Mouse (Mus musculus): ENCODE measurements around the gene Cort. TPM values are rescaled to one million over a fixed set of nuclear protein-coding genes. Genes with fewer than 3 reads are reported as not detected.
"Not testable (repeated sequence)": the region's sequence is repeated elsewhere in the genome, so short reads cannot be mapped to it uniquely, and the experiment has no call there.

Cort gene
- 0.30 and 0.32 TPM in 2 replicates for polyA plus RNA-seq (2016; fragmentation: Nextera tagmentation; extraction: Ambion mirVana)

- Histone ChIP-seq H3K4me3 (no peak within 1 kb of the TSS), H3K27me3 (replicated peaks) (no peaks in the 10 kb centered on the region), H3K4me2 (replicated peaks) (no peak within 1 kb of the TSS), H3K27ac (no peak within 1 kb of the TSS), H3K36me3 (peaks cover 22% of the 10 kb centered on the region), H3K4me1 (no peaks in the 10 kb centered on the region), H3K9me3 (no peaks in the 10 kb centered on the region), H3K9ac (no peak within 1 kb of the TSS)
- no peak for ATAC-seq (ENCODE audit: low FRiP score, low read depth)
- WGBS: 85% methylated on average over 11 of the region's 11 CpGs
These were observed at the start of gene Cort for GRCm38 (mm10) chr4:149126663-149127062. Gene Cort, minus strand, starts transcription at chr4:149126763.

GRCm38 (mm10) chr4:149173661-149174060 is 47.1 kb upstream of the Cort start:
- WGBS: 89% methylated on average over 6 of the region's 6 CpGs
- Histone ChIP-seq H3K9ac (no peak overlapping the region), H3K27me3 (replicated peaks) (no peaks in the 10 kb centered on the region), H3K9me3 (no peaks in the 10 kb centered on the region), H3K27ac (no peak overlapping the region), H3K4me2 (replicated peaks) (no peak overlapping the region), H3K36me3 (peaks cover 26% of the 10 kb centered on the region), H3K4me1 (no peaks in the 10 kb centered on the region), H3K4me3 (no peak overlapping the region)
- ATAC-seq (ENCODE audit: low FRiP score, low read depth): no peak

- Histone ChIP-seq H3K27ac (no peak overlapping the region), H3K4me3 (no peak overlapping the region), H3K4me2 (replicated peaks) (no peak overlapping the region), H3K27me3 (replicated peaks) (no peaks in the 10 kb centered on the region), H3K9ac (no peak overlapping the region), H3K4me1 (no peaks in the 10 kb centered on the region), H3K9me3 (no peaks in the 10 kb centered on the region), H3K36me3 (peaks cover 20% of the 10 kb centered on the region)
- 71% methylated on average over 2 of the region's 2 CpGs for WGBS
- ATAC-seq (ENCODE audit: low FRiP score, low read depth): no peak
These were observed 46.1 kb upstream of the Cort start for GRCm38 (mm10) chr4:149172666-149173065.

- Histone ChIP-seq H3K27me3 (replicated peaks) (no peaks in the 10 kb centered on the region), H3K27ac (no peak overlapping the region), H3K4me3 (no peak overlapping the region), H3K9me3 (no peaks in the 10 kb centered on the region), H3K9ac (no peak overlapping the region), H3K4me2 (replicated peaks) (no peak overlapping the region), H3K4me1 (no peaks in the 10 kb centered on the region), H3K36me3 (peaks cover 17% of the 10 kb centered on the region)
- no peak for ATAC-seq (ENCODE audit: low FRiP score, low read depth)
- 92% methylated on average over 5 of the region's 5 CpGs for WGBS
These were observed 45.5 kb upstream of the Cort start for GRCm38 (mm10) chr4:149172083-149172482.

GRCm38 (mm10) chr4:149171581-149171981 is 45.0 kb upstream of the Cort start:
- Histone ChIP-seq H3K4me1 (no peaks in the 10 kb centered on the region), H3K36me3 (peaks cover 14% of the 10 kb centered on the region; the same call in 1 of the 2 replicates), H3K4me2 (replicated peaks) (no peak overlapping the region), H3K27me3 (replicated peaks) (no peaks in the 10 kb centered on the region), H3K9me3 (no peaks in the 10 kb centered on the region), H3K27ac (no peak overlapping the region), H3K9ac (no peak overlapping the region), H3K4me3 (no peak overlapping the region)
- ATAC-seq (ENCODE audit: low FRiP score, low read depth): no peak
- WGBS: 81% methylated on average over 5 of the region's 5 CpGs

- 79% methylated on average over 7 of the region's 7 CpGs for whole genome bisulfite sequencing
- Histone ChIP-seq H3K9ac (no peak overlapping the region), H3K27ac (no peak overlapping the region), H3K4me1 (peaks cover 4% of the 10 kb centered on the region; the same call in 1 of the 2 replicates), H3K4me3 (no peak overlapping the region), H3K9me3 (no peaks in the 10 kb centered on the region), H3K36me3 (peaks cover 7% of the 10 kb centered on the region; the same call in 1 of the 2 replicates), H3K27me3 (replicated peaks) (no peaks in the 10 kb centered on the region), H3K4me2 (replicated peaks) (no peak overlapping the region)
- ATAC-seq (ENCODE audit: low FRiP score, low read depth): no peak
These were observed 43.9 kb upstream of the Cort start for GRCm38 (mm10) chr4:149170394-149170931.

- not testable (repeated sequence) for H3K36me3 ChIP-seq; ATAC-seq (ENCODE audit: low FRiP score, low read depth); H3K9ac ChIP-seq; H3K4me3 ChIP-seq; H3K4me2 ChIP-seq (replicated peaks); H3K9me3 ChIP-seq; H3K27me3 ChIP-seq (replicated peaks); H3K4me1 ChIP-seq; H3K27ac ChIP-seq
- WGBS: 81% methylated on average over 7 of the region's 8 CpGs
These were observed 43.4 kb upstream of the Cort start for GRCm38 (mm10) chr4:149169926-149170325.

- H3K4me2 ChIP-seq (replicated peaks): peak overlapping the region; percentile 95; the same call in 1 of the 2 replicates
- no peaks in the 10 kb centered on the region for H3K27me3 ChIP-seq (replicated peaks)
- no peak overlapping the region for H3K27ac ChIP-seq
- peaks cover 8% of the 10 kb centered on the region; the same call in 1 of the 2 replicates for H3K36me3 ChIP-seq
- 87% methylated on average over 2 of the region's 2 CpGs for WGBS
- ATAC-seq (ENCODE audit: low FRiP score, low read depth): no peak
- H3K4me1 ChIP-seq: peaks cover 9% of the 10 kb centered on the region; the same call in 1 of the 2 replicates
- H3K9me3 ChIP-seq: no peaks in the 10 kb centered on the region
- H3K9ac ChIP-seq: no peak overlapping the region
- H3K4me3 ChIP-seq: no peak overlapping the region
These were observed 41.5 kb upstream of the Cort start for GRCm38 (mm10) chr4:149168016-149168415.

- Histone ChIP-seq H3K27me3 (replicated peaks) (no peaks in the 10 kb centered on the region), H3K9me3 (no peaks in the 10 kb centered on the region), H3K9ac (peak overlapping the region; percentile 70), H3K4me1 (peaks cover 9% of the 10 kb centered on the region; the same call in 1 of the 2 replicates), H3K4me2 (replicated peaks) (peak overlapping the region; percentile 95), H3K4me3 (peak overlapping the region; percentile 73), H3K36me3 (peaks cover 11% of the 10 kb centered on the region), H3K27ac (no peak overlapping the region)
- peak; percentile 62 for ATAC-seq (ENCODE audit: low FRiP score, low read depth)
- WGBS: 2% methylated on average over 27 of the region's 27 CpGs
These were observed 40.5 kb upstream of the Cort start for GRCm38 (mm10) chr4:149166957-149167611.

- H3K9ac ChIP-seq: peak within 1 kb of the TSS; percentile 70
- WGBS: under 1% methylated on average over 59 of the region's 59 CpGs
- no peaks in the 10 kb centered on the region for H3K9me3 ChIP-seq
- H3K4me1 ChIP-seq: peaks cover 9% of the 10 kb centered on the region; the same call in 1 of the 2 replicates
- no peaks in the 10 kb centered on the region for H3K27me3 ChIP-seq (replicated peaks)
- H3K4me3 ChIP-seq: peak within 1 kb of the TSS; percentile 73
- H3K4me2 ChIP-seq (replicated peaks): peak within 1 kb of the TSS; percentile 95
- H3K27ac ChIP-seq: peak within 1 kb of the TSS; percentile 5; the same call in 1 of the 2 replicates
- peak; percentile 100 for ATAC-seq (ENCODE audit: low FRiP score, low read depth)
- H3K36me3 ChIP-seq: peaks cover 17% of the 10 kb centered on the region
These were observed 39.8 kb upstream of the Cort start, which contains the start of gene Pgd for GRCm38 (mm10) chr4:149166215-149166946. Gene Pgd, minus strand, starts transcription at chr4:149166771.

- H3K4me3 ChIP-seq: no peak overlapping the region
- WGBS: 67% methylated on average over 5 of the region's 5 CpGs
- peaks cover 38% of the 10 kb centered on the region for H3K36me3 ChIP-seq
- H3K4me2 ChIP-seq (replicated peaks): no peak overlapping the region
- no peaks in the 10 kb centered on the region for H3K9me3 ChIP-seq
- H3K4me1 ChIP-seq: peaks cover 9% of the 10 kb centered on the region; the same call in 1 of the 2 replicates
- no peak overlapping the region for H3K9ac ChIP-seq
- H3K27ac ChIP-seq: no peak overlapping the region
- H3K27me3 ChIP-seq (replicated peaks): no peaks in the 10 kb centered on the region
- no peak for ATAC-seq (ENCODE audit: low FRiP score, low read depth)
These were observed 37.6 kb upstream of the Cort start for GRCm38 (mm10) chr4:149164150-149164549.

GRCm38 (mm10) chr4:149163196-149163595 is 36.6 kb upstream of the Cort start:
- Histone ChIP-seq H3K9me3 (no peaks in the 10 kb centered on the region), H3K27ac (no peak overlapping the region), H3K27me3 (replicated peaks) (no peaks in the 10 kb centered on the region), H3K36me3 (peaks cover 48% of the 10 kb centered on the region), H3K4me2 (replicated peaks) (no peak overlapping the region), H3K4me1 (peaks cover 9% of the 10 kb centered on the region; the same call in 1 of the 2 replicates), H3K9ac (no peak overlapping the region), H3K4me3 (no peak overlapping the region)
- no peak for ATAC-seq (ENCODE audit: low FRiP score, low read depth)
- 74% methylated on average over 1 of the region's 1 CpGs for WGBS
